Mouse (Mus musculus) adrenal gland (tissue): ENCODE results near the gene Poldip3.

Source experiments
- intact Hi-C: fragments of 180-260 bp; cut with DNase I; formaldehyde crosslinking; loops from one replicate; pipeline ENCODE4 v1.15.1; 2025

Gene Poldip3

GRCm38 (mm10) chr15:83088495-83089428, 60.4 kb downstream of the Poldip3 start:
- intact Hi-C loops = no loop called here

GRCm38 (mm10) chr15:83086636-83087328, 62.4 kb downstream of the Poldip3 start:
- intact Hi-C loops = no loop called here

- intact Hi-C loops = no loop called here
Observed at GRCm38 (mm10) chr15:83085901-83086300, 63.3 kb downstream of the Poldip3 start.

- intact Hi-C loops = no loop called here
Observed at GRCm38 (mm10) chr15:83084022-83084640, 65.1 kb downstream of the Poldip3 start.

- intact Hi-C loops = no loop called here
Observed at GRCm38 (mm10) chr15:83083530-83083929, 65.7 kb downstream of the Poldip3 start.
